Mouse (Mus musculus) gastrocnemius, postnatal 10 days (tissue): Measurements from ENCODE around the gene Herc3. TPM values are rescaled to one million over a fixed set of nuclear protein-coding genes. Genes with fewer than 3 reads are reported as not detected.
A peak's percentile ranks its signal among the peaks of the same experiment; 100 is the strongest.
"Not testable (repeated sequence)": the region's sequence is repeated elsewhere in the genome, so short reads cannot be mapped to it uniquely, and the experiment has no call there.

Experiments used
- DNase-seq: peaks from one replicate; pipeline ENCODE4 v3.0.0; 2021; ENCODE audit warnings: mixed read lengths
- long read RNA-seq, 2 experiments: library from polyadenylated mRNA; stranded (forward); transcript quantifications; one replicate each; pipeline ENCODE4 v2.0.0; 2021
- total RNA-seq, 2 experiments: library from RNA; stranded (reverse); gene quantifications; 2 replicates each; pipeline ENCODE4 v1.2.3; 2021

Herc3 gene
- total RNA-seq, result 10 to 100 TPM; 76.2 to 77.6 TPM
- long read RNA-seq, experiment 1, partial matches to known transcripts, result 21 of 59 reads
- long read RNA-seq, experiment 1, other reads (novel, unspliced or antisense), result 38 of 59 reads
- long read RNA-seq, experiment 2, partial matches to known transcripts, result 14 of 43 reads
- long read RNA-seq, experiment 2, other reads (novel, unspliced or antisense), result 29 of 43 reads

DNA sequence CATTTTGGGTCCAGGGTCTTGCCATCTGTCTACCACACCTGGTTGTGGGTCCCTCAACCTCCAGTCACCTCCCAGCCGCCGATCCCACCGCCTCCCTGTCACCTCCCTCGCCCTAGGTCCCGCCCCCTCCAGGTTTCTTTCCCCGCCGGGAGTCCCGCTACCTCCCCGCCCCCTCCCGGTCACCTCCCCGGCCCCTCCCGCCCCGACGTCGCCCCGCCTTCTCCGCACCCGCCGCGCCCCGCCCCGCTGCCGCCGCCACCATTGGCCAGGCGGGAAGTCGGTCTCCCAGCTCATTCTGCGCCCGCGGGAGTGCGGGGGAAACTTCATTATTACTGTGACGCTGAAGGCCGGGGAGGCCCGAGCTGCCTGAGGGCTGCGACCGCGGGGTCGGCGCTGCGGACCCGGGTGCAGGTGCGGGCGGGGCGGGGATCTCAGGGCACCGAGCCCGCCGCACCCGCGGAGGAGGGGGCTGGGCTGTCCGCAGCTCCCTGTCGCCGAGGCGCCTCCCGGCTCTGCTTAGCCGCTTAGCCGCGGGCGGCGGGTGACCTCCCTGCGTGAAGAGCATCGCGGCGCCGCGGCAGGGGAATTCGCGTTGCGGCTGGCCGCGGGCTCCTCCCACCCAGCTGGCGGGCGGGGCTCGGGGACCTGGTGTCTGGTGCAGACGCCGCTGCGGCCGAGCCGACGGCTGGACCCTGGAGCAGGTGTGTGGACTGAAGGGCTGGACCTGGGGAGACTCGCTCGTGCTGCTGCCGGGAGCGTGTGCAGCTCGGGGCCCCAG is at the start of gene Herc3:
TSS of gene Herc3 (plus strand) at position 234 of the 778 bp plus-strand sequence.
- peak; percentile 71 for DNase-seq

DNA sequence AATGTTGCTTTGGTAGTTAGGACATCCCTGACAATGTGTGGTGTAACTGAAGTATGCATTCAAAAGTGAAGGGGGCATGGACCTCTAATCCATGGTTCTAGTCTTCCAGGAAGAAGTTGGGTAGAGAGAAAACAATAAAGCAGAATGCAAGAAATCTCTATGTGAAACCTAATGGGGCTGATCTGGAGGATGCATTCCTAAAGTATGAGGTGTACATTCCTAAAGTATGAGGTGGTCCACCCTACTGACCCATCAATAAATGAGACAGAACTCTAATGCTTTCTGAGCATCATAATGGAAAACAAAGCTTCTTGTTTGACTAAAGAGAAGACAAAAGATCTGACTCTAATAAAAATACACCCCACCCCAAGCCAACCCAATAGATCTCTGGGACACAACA is 29.9 kb upstream of the Herc3 start:
- no peak for DNase-seq

- DNase-seq, result no peak
These were observed 16.9 kb upstream of the Herc3 start for GRCm38 (mm10) chr6:58814381-58814780.

DNA sequence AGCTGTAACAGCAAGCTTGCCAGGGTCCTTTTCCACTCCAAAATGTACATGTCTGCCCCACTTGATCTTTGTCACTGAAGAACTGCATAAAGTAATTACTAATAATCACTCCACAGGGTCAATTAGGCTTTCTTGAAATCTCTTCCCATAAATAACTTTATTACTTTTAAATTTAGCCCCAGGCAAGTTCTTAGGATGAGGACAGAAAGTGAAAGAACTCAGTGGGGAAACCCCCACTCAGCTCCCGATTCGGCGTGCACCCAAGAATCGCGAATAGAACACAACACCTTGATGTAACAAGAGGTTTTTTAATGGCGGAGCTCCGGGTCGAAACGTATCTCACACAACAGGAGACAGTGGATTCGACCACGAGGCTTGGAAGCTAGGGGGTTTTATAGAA is 14.2 kb upstream of the Herc3 start:
- DNase-seq, result not testable (repeated sequence)

- DNase-seq, result no peak
These were observed 5.6 kb upstream of the Herc3 start for GRCm38 (mm10) chr6:58825619-58826018.

DNA sequence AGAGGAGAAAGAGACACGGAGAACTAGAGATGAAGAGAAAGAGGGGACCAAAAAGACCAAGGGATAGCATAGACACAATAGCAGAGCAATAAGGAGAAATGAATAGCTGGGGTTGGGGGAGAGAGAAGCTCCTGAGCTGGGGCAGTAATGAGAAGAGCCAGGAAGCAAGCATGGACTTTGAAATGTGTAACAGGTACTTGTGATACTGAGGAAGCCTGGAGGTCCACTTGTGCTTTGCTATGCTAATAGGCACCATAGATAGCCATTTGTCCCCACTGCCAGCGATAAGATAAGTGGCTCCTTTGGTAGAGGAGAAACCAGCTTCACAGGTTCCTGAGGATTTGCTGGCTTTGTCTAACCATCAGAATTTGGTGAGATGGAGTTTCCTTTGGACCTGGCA is 5.2 kb upstream of the Herc3 start:
- no peak for DNase-seq

DNA sequence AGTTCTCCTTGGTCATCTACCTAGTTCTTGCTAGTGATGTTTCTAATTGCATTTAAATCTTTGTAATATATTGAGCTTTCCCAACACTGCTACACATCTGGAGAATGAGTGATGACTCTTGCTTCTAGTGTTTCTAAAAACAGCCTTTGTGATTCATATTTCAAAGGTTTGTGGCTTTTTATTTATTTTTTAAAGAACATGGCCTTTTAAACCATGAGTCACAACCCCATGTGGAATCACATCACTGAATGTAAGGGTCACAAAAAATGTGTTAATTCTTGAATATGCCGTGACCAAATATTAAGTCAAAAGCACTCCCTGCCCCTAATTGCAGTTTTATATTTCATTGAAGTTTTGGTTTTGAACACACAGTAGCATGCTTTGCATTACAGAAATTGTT is 2.7 kb upstream of the Herc3 start:
- DNase-seq, result no peak

DNA sequence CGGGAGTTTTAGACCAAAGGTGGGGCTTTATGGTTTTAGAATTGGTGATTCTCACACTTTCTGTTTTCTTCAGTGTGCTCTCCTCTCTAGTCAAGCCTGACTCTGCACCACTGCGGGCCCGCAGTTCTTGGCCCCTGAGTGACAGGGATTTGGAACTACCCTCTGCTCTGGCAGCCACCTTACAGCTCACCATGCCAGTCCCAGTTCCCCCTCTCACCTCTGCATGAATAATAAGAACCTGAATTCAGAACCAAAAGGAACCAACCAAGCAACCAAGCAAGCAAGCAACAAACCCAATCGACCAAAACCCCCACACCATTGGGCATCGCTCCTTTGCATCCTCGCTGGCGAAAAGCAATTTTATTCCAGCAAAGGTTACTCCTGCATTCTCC is 429 bp upstream of the Herc3 start:
- no peak for DNase-seq

GRCm38 (mm10) chr6:58832591-58833018 is 1.3 kb downstream of the Herc3 start:
- no peak for DNase-seq

GRCm38 (mm10) chr6:58834470-58834869 is 3.2 kb downstream of the Herc3 start:
- DNase-seq, result no peak

DNA sequence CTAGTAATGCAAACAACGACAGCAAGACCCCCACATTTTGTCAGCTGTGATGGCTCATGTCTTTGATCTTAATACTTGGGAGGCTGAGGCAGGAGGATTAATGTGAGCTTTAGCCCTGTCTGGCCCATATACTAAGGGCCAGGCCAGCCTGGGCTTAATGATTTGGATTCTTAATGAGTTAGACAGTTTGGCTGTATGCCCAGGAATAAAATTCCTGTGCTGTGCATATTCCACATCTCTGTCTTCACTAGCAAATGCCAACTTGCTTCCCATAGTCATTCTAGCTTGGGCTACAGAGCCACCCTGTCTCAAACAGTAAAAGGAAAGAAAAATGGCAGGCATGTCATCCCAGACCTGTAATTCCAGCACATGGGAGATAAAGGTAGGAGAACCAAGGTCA is 4.3 kb downstream of the Herc3 start:
- no peak for DNase-seq

- DNase-seq, result no peak
These were observed 5.2 kb downstream of the Herc3 start for GRCm38 (mm10) chr6:58836476-58836875.

DNA sequence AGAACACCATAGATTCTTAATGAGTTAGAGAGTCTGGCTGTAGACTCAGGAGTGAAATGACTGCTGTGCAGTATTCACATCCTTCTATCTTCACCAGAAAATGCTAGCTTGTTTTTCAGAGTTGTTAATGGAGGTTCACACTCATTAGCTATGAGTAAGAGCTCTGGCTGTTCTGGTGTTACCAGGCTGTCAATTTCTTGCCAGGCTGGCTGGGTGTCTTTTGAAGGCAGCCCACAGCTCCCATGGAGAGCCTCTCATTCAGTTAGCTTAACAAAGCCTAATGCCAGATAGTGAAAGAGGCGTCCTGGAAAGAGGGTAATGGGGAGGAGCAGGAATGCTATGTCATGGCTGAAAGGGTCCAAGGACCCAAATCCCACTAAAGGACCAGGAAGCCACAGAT is 6.7 kb downstream of the Herc3 start:
- no peak for DNase-seq

DNA sequence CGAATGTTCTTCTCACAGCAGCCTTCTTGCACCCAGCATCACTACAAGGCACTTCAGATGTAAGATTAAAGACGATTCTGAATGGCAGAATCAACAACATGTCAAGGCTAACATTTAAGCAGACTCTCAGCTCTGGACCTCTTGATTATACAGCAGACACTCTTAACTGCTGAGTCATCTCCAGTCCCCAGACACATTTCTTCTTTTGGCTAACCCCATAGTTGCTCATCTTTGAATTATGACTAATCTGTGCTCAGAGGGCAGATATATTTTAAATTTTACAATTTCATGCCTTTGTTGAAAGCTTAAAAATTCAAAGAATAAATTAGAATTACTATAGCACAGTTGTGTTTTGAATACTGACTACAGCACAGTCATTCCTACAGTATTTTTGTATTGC is 9.9 kb downstream of the Herc3 start:
- no peak for DNase-seq

- DNase-seq, result no peak
These were observed 10.9 kb downstream of the Herc3 start for GRCm38 (mm10) chr6:58842186-58842585.

DNA sequence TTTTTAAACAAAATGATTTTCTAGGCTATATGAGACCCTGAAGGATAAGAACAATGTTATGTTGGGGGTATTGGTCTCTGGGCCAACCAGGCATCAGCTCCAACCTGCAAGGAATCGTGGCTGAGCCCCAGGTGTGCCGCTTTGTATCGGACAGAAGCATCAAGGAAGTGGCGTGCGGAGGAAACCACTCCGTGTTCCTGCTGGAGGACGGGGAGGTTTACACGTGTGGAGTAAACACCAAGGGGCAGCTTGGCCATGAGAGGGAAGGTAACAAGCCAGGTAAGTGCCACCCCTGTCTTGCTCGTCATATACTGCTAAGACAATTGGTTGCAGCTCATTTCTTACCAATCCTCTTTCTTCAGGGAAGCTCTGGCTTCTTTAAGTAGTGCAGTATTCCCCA is 12.3 kb downstream of the Herc3 start:
- DNase-seq, result no peak

- no peak for DNase-seq
These were observed 13.0 kb downstream of the Herc3 start for GRCm38 (mm10) chr6:58844188-58844822.

- DNase-seq, result no peak
These were observed 15.8 kb downstream of the Herc3 start for GRCm38 (mm10) chr6:58846850-58847692.

GRCm38 (mm10) chr6:58847836-58848235 is 16.6 kb downstream of the Herc3 start:
- DNase-seq, result no peak

DNA sequence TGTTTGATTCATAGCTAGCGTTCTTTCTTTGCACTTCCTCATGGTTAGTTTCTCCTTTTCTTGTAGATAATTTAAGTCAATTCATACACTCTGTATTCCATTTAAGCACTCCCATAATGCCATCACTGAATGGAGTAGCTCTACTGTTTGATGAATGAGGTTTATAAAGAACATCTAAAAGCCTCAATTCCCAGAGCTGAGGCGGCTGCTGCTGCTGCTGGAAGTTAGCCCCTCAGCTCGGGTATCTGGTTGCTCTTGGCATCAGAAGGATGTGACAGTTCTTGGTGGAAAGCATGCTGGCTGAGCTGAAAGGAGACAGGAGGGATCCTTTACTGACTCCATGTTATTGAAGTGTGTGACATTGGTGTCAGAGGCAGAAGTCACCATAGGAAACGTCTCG is 18.1 kb downstream of the Herc3 start:
- no peak for DNase-seq

GRCm38 (mm10) chr6:58855676-58856367 is 24.6 kb downstream of the Herc3 start:
- DNase-seq, result no peak

DNA sequence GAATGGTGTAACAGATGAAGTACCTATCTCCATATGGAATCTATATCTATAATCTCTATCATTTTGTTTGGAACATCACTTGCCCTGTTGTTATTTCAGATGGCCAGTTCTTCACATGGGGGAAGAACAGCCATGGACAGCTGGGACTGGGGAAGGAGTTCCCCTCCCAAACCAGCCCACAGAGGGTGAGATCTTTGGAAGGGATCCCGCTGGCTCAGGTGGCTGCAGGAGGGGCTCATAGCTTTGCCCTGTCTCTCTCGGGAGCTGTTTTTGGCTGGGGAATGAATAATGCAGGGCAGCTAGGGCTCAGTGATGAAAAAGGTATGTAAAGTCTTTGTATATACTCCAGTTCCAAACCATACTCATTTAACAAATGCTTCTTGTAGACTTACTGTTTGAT is 25.2 kb downstream of the Herc3 start:
- no peak for DNase-seq
